Mouse (Mus musculus) ovary, adult 2 months (tissue): ENCODE data around the gene Vmn1r213. TPM values are rescaled to one million over a fixed set of nuclear protein-coding genes. Genes with fewer than 3 reads are reported as not detected.

ENCODE experiments used
- polyA plus RNA-seq: library from polyadenylated mRNA; depleted of rRNA; stranded (reverse); fragments of >200 nt; gene quantifications from 2 replicates; pipeline ENCODE4 v1.2.3, GENCODE M21; 2012; rRNA removed

The Vmn1r213 gene
- polyA plus RNA-seq: not detected in 2 replicates

GRCm38 (mm10) chr13:23007356-23007755 lies at the start of gene Vmn1r213:
Gene Vmn1r213, plus strand, starts transcription at chr13:23007656.

GRCm38 (mm10) chr13:23030118-23030517 lies 22.7 kb downstream of the Vmn1r213 start, which contains the start of gene Vmn1r214:
Gene Vmn1r214, plus strand, starts transcription at chr13:23030418.

Other genes starting within 250 kb of the Vmn1r213 start
- gene Vmn1r208, start 230.3 kb upstream of the Vmn1r213 start, polyA plus RNA-seq: not detected in 2 replicates
- not detected in 2 replicates for gene Vmn1r209, start 198.0 kb upstream of the Vmn1r213 start, polyA plus RNA-seq
- not detected in 2 replicates for gene Vmn1r210, start 176.3 kb upstream of the Vmn1r213 start, polyA plus RNA-seq
- not detected in 2 replicates for gene Vmn1r211, start 150.1 kb upstream of the Vmn1r213 start, polyA plus RNA-seq
- gene Vmn1r212, start 123.5 kb upstream of the Vmn1r213 start, polyA plus RNA-seq: not detected in 2 replicates
- gene Vmn1r214, start 22.8 kb downstream of the Vmn1r213 start, polyA plus RNA-seq: not detected in 2 replicates
- not detected in 2 replicates for gene Vmn1r215, start 60.4 kb downstream of the Vmn1r213 start, polyA plus RNA-seq
- gene Vmn1r217, start 110.6 kb downstream of the Vmn1r213 start, polyA plus RNA-seq: not detected in 2 replicates
- gene Vmn1r218, start 125.5 kb downstream of the Vmn1r213 start, polyA plus RNA-seq: not detected in 2 replicates
- gene Vmn1r219, start 151.7 kb downstream of the Vmn1r213 start, polyA plus RNA-seq: not detected in 2 replicates
- gene Vmn1r220, start 180.3 kb downstream of the Vmn1r213 start, polyA plus RNA-seq: not detected in 2 replicates
- gene Vmn1r221, start 206.5 kb downstream of the Vmn1r213 start, polyA plus RNA-seq: not detected in 2 replicates
- not detected in 2 replicates for gene Vmn1r222, start 228.3 kb downstream of the Vmn1r213 start, polyA plus RNA-seq
- not detected in 2 replicates for gene Vmn1r223, start 239.5 kb downstream of the Vmn1r213 start, polyA plus RNA-seq